Mouse (Mus musculus) limb, embryonic 10.5 days (tissue): ENCODE results near the gene Bmp7. TPM values are rescaled to one million over a fixed set of nuclear protein-coding genes. Genes with fewer than 3 reads are reported as not detected.

ENCODE experiments used
- DNase-seq: peaks from one replicate; pipeline ENCODE4 v3.0.0-alpha.2; 2017; ENCODE audit warnings: low spot score
- H3K27ac ChIP-seq: fragments of 300-500 bp; sonication (generic); 2 replicates; pipeline ENCODE4 v1.5.1; 2016; ENCODE audit warnings: mild to moderate bottlenecking
- H3K27me3 ChIP-seq: fragments of 300-500 bp; sonication (generic); 2 replicates; pipeline ENCODE4 v1.6.1; 2016; ENCODE audit warnings: low read depth, mild to moderate bottlenecking; ENCODE audit not compliant: poor library complexity, severe bottlenecking
- H3K36me3 ChIP-seq: fragments of 300-500 bp; sonication (generic); 2 replicates; pipeline ENCODE4 v1.6.1; 2016; ENCODE audit warnings: mild to moderate bottlenecking, moderate library complexity
- H3K4me1 ChIP-seq: fragments of 300-500 bp; sonication (generic); 2 replicates; pipeline ENCODE4 v1.6.1; 2016
- H3K4me3 ChIP-seq: fragments of 300-500 bp; sonication (generic); 2 replicates; pipeline ENCODE4 v1.5.1; 2016; ENCODE audit warnings: mild to moderate bottlenecking, moderate library complexity
- H3K9me3 ChIP-seq: fragments of 300-500 bp; sonication (generic); replicated peaks from 2 replicates; pipeline ENCODE4 v1.6.1; 2016; ENCODE audit warnings: mild to moderate bottlenecking
- WGBS: fragments of 180-500 bp; shearing (Covaris S2); methylation state at CpG from one replicate; pipeline ENCODE4 v1.1.7; 2016; 5-methylcytosine and 5-hydroxymethylcytosine counted together
- polyA plus RNA-seq: library from polyadenylated mRNA; unstranded; fragments of >200 nt; fragmentation: Nextera tagmentation; extraction: Ambion mirVana; gene quantifications from 2 replicates; pipeline ENCODE4 v1.2.1, GENCODE M21; 2016

The Bmp7 gene
- polyA plus RNA-seq, 1 experiment from 2014 or later: 31.3 TPM

DNA sequence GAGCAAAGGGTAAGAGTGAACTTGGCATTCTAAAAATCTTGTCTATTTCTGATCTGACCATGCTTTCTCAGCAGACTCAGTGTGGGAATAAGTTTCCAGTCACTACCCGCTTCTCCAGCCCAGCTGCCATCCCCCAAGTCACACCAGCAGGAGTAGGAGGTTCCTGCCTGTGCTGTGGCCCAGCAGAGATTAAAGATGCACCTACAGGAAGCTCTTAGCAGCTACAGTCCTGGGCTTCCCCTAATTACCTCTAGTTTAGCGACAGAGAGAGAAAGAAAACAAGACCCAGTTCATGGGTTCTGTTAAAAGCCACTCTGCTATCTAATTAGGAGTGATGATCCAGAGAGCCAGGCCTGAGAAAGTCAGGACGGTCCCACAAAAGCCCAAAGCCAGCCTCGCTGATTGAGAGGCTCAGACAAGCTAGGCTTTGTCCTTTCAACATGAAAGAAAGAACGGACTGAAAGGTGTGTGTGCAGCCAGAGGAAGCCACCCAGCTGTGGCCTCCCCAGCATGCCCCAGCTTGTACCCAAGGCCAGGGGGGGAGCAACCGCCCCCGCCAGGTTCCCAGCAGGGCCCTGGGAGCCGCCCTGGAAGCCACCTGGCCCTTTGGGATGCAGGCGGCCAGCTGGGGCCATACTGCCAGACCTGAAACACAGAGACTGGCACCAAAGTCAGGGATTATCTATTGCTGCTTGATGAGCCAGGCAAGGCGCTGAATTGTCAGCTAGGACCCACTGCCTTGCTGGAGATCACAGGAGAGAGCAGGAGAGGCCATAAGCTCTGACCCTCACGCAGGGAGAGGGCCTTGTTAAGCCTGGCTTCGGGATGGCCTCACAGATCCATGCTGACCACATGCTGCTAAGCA lies 2.6 kb downstream of the Bmp7 start:
- Histone ChIP-seq H3K27ac (peak overlapping the region; percentile 91), H3K9me3 (no peaks in the 10 kb centered on the region), H3K36me3 (no peaks in the 10 kb centered on the region), H3K4me1 (peaks cover 96% of the 10 kb centered on the region), H3K4me3 (peak overlapping the region; percentile 72), H3K27me3 (peaks cover 51% of the 10 kb centered on the region)
- DNase-seq: peak; percentile 57
- whole genome bisulfite sequencing: 5% methylated on average over 12 of the region's 12 CpGs

DNA sequence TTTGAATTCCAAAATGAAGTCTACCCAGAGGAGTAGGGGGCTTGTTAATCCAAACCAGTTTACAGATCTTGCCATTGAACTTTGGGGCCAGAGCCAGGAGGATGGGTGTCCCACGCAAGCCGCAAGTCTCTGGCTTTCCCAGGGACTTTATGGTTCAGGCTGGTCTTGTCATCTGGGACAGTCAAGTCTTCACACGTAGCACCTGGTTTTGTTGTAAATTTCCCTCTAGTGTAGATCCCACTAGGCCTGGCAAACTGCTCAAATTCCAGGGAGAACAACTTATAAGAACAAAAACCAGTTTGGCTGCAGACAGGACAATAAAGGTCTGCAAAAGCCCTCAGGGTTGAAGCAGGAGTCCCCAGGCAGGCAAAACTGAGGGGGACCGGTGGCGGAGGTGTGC lies 3.3 kb downstream of the Bmp7 start:
- Histone ChIP-seq H3K4me3 (peak overlapping the region; percentile 72), H3K4me1 (peaks cover 98% of the 10 kb centered on the region), H3K36me3 (no peaks in the 10 kb centered on the region), H3K9me3 (no peaks in the 10 kb centered on the region), H3K27ac (peak overlapping the region; percentile 91), H3K27me3 (peaks cover 44% of the 10 kb centered on the region)
- no peak for DNase-seq
- WGBS: 13% methylated on average over 5 of the region's 5 CpGs

DNA sequence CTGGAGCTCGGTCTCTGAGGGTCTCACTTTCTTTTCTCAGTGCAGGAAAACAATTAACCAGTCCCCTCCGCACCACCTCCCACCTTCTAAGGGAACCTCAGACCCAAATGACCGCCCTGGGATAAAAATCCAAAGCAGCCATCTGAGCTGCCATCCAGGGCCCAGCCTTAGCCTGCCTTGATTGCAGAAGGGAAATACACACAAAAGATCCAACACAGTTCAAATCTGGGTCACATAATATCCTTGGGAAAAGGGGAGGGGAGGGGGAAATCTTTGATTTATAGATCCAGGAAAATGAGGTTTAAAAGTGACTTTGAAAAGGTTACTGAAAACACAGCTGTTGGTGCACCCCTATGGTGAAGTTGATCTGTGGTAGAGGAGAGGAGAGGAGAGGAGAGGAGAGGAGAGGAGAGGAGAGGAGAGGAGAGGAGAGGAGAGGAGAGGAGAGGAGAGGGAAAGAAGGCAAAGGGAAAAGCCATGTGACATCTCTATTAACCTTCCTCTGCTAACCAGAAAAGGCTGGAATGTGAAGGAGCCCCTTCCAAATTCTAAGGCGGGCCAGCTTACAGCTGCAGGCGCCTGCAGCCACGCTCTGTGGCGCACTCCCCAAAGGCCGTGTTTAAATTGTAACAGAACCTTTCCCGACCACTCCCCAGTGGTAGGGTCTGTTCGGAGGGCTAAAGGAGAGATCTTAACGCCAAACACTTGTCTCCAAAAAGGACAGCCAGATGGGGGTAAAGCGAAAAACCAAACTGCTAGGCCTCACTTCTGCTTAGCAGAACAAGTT lies 4.2 kb downstream of the Bmp7 start:
- peak overlapping the region; percentile 72 for H3K4me3 ChIP-seq
- no peaks in the 10 kb centered on the region for H3K36me3 ChIP-seq
- 5% methylated on average over 12 of the region's 12 CpGs for WGBS
- H3K4me1 ChIP-seq: peaks cover 98% of the 10 kb centered on the region
- no peaks in the 10 kb centered on the region for H3K9me3 ChIP-seq
- peak overlapping the region; percentile 91 for H3K27ac ChIP-seq
- peaks cover 35% of the 10 kb centered on the region for H3K27me3 ChIP-seq
- DNase-seq: no peak

DNA sequence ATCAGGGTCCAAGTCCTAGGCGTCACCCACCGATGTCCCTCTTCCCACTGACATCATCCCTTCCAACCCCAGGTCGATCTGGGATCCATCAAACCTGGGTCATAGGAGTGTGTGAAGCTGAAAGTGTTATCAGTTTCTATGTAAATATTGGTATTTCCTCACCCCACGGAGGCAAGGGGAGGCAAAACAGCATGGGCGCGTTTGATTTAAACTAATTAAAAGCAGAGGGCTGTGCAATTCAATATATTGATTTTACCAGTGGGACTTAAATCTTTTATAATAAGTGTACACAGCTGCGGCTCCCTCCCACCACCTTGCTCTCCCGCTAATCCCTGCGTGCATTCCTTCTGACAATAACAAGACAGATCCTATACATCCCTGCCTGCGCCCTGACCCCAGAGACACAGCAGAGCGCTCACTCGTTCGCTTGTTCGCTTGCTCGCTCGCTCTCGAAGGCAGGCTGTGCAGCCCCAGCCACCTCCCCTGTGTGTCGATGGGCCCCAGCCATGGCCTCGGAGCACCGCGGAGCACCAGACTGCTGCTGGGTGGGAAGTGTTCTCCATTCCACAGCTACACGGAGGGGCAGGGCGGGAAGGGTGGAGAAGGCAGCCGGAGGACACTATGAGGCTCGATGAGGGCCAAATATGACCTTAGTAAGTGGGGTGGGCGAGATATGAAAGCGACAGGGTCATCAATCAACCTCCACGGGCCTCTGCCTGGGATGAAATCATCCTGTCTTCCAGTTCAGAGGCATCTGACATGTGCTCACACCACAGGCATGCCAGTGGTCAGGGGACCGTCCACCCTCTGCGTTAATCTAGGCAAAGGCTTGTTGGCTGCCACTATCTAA lies 5.0 kb downstream of the Bmp7 start:
- 1% methylated on average over 30 of the region's 30 CpGs for WGBS
- Histone ChIP-seq H3K27ac (peak overlapping the region; percentile 91), H3K27me3 (peaks cover 33% of the 10 kb centered on the region), H3K9me3 (no peaks in the 10 kb centered on the region), H3K36me3 (no peaks in the 10 kb centered on the region), H3K4me1 (peaks cover 99% of the 10 kb centered on the region), H3K4me3 (peak overlapping the region; percentile 72)
- DNase-seq: peak; percentile 68

DNA sequence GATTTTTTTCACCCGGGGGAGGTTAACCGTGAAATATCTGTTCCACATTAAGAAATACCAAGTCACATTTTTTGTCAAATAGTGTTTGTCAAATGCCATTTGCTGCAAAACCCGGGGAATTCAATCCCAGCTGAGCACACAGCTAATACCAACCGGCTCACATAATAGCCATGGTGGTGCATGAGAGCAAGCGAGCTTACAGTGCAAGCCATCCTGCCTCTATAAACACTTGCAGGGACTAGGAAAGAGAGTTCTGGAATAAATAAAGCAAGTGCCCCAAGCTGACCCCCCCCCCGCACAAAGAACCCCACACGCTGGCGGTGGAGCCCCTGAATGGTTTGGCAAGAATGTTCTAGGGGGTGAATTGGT lies 5.7 kb downstream of the Bmp7 start:
- 2% methylated on average over 8 of the region's 8 CpGs for WGBS
- Histone ChIP-seq H3K27ac (peak overlapping the region; percentile 91), H3K4me3 (peak overlapping the region; percentile 72), H3K36me3 (no peaks in the 10 kb centered on the region), H3K9me3 (no peaks in the 10 kb centered on the region), H3K27me3 (peaks cover 29% of the 10 kb centered on the region), H3K4me1 (peaks cover 99% of the 10 kb centered on the region)
- DNase-seq: no peak

DNA sequence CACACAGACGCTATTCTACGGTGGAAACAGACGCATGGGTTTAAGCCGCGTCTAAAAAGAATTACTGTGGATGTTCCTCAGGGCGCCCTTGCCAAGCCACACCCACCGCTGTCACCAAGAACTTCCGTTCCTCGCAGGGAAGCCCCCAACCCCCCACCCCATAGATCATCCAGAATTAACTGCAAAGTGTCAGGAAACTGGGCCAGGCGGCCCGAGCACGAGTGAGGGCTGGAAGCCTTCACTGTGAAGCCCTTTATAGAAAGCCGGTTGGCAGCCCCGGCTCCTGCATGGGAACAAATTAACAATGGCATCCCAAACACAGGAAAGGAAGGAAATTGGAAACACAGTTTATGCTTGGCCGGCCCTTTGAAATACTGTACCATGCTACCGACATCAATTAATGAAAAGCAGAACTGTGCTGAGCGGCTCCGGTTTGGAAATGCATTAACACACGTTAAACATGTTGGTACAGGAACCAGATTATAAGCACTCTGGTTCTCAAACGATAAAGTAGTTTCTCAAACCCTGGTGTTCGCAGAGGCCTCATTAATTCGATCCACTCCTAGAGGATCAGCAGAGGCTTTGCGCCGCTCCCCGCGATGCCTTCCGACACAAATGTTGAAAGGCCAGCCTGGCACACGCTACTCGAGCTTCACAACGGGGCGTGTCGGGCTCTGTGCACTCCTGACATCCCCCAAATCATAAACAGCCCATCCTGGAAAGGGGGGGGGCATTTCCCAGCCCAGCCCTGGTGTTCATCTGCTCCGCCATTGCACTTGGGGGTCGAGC lies 6.3 kb downstream of the Bmp7 start:
- peaks cover 23% of the 10 kb centered on the region for H3K27me3 ChIP-seq
- no peaks in the 10 kb centered on the region for H3K9me3 ChIP-seq
- H3K4me3 ChIP-seq: peak overlapping the region; percentile 72
- H3K4me1 ChIP-seq: peaks cover 100% of the 10 kb centered on the region
- H3K36me3 ChIP-seq: no peaks in the 10 kb centered on the region
- peak overlapping the region; percentile 91 for H3K27ac ChIP-seq
- peak; percentile 86 for DNase-seq
- under 1% methylated on average over 34 of the region's 34 CpGs for WGBS

DNA sequence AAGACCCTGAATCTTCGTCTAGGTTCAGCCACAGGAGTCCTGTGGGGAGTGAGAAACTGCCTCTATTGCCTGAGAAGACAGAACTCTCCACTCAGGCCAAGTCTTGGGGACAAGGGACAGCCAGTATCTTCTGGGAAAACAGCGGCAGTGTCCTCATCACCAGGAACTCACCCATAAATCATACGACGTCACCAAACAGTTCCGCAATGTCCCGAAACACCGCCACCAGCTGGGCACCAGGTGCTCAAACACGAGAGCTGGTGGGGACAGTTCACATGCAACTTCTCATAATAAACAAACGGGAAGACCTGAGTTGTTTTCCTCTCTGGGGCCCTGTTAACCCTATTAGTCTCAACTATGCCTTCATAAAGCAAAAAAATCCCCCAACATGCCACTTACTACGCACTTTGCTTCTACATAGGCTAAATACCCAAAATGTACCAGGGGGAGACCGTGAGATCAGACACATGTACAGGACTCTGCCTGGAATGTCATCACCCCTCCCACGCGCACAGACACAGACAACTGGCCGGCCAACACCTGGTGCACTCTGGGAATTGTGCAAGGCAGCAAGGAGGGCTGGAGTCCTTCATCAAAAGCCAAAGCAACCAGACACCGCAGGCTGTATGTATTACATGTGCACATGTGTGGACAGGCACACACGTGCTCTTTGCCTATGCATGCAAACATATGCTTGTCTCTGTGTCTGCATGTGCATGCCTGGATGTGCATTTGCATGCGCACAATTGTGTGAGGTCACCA lies 8.8 kb downstream of the Bmp7 start:
- Histone ChIP-seq H3K27me3 (peaks cover 6% of the 10 kb centered on the region; the same call in 1 of the 2 replicates), H3K36me3 (peaks cover 10% of the 10 kb centered on the region), H3K9me3 (0 out of 2 replicates have a peak, but pooled peaks cover 1% of the 10 kb centered on the region), H3K4me3 (no peak overlapping the region), H3K4me1 (peaks cover 100% of the 10 kb centered on the region), H3K27ac (peak overlapping the region; percentile 72)
- no peak for DNase-seq
- WGBS: 64% methylated on average over 17 of the region's 17 CpGs

DNA sequence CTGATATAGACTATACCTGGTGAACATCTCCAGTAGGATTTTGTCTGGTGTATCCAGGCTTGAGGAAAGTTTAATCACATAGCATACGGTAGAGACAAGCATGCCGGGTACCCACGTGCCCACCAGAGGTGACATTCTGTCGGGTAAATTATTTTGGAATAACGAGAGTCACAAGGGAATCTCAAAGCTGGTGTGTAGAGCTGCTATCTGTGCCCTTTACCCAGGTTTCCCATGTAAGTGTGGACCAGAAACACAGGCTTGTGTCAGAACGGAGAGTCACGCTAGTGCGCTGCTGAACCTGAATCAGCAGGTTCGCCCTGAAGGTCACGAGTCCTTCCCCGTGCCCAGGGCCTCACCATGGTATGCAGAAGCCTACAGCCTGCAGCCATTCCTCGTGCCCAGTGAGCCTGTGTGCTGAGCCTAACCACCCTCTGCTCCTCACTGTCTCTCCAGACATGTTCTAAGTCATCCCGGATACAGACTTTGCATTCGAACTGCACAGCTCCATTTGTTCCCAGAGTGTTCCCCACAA lies 10.2 kb downstream of the Bmp7 start:
- Histone ChIP-seq H3K9me3 (0 out of 2 replicates have a peak, but pooled peaks cover 2% of the 10 kb centered on the region), H3K4me1 (peaks cover 100% of the 10 kb centered on the region), H3K27me3 (no peaks in the 10 kb centered on the region), H3K36me3 (peaks cover 17% of the 10 kb centered on the region), H3K4me3 (no peak overlapping the region), H3K27ac (peak overlapping the region; percentile 72)
- 85% methylated on average over 14 of the region's 14 CpGs for WGBS
- DNase-seq: no peak

DNA sequence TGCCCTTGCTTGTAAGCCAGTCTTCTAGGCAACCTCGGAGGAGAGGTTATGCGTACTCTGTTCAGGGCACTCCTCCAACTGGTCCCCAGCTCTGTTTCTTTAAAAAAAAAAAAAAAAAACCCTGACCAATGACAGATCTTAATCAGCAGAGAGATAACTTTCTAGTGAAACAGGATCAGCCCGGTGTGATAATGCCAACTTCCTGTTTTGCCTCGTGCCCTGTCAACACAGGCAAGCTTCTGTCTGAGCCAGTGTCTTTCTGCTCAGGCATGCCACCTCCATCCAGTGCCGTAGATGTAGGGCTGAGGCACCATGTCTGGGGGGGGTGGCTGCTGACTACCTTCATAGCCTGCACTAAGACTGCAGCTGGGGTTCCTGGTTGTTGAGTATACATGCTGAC lies 12.5 kb downstream of the Bmp7 start:
- WGBS: 72% methylated on average over 5 of the region's 5 CpGs
- Histone ChIP-seq H3K4me1 (peaks cover 98% of the 10 kb centered on the region), H3K27ac (peak overlapping the region; percentile 72), H3K36me3 (peaks cover 23% of the 10 kb centered on the region), H3K9me3 (0 out of 2 replicates have a peak, but pooled peaks cover 2% of the 10 kb centered on the region), H3K4me3 (no peak overlapping the region), H3K27me3 (no peaks in the 10 kb centered on the region)
- no peak for DNase-seq

DNA sequence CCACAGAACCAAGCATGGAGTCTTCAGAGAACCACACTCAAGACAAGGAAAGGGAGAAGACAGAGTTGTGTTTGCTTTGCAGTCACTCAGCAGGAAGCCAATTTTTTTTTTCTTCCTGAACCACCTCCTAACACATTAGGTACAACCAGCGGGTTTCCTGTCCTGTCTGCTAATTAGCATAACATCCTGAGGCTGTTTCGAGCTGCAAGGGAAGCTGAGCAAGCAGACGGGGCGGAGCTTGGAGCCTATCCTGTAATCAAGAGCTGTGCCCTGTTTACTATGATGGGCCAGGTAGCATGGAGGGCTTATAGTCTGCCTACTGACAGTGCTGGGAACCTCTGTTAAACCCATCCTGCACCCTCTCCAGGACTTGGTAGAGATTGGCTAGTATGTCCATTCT lies 13.8 kb downstream of the Bmp7 start:
- Histone ChIP-seq H3K27me3 (no peaks in the 10 kb centered on the region), H3K4me1 (peaks cover 98% of the 10 kb centered on the region)

DNA sequence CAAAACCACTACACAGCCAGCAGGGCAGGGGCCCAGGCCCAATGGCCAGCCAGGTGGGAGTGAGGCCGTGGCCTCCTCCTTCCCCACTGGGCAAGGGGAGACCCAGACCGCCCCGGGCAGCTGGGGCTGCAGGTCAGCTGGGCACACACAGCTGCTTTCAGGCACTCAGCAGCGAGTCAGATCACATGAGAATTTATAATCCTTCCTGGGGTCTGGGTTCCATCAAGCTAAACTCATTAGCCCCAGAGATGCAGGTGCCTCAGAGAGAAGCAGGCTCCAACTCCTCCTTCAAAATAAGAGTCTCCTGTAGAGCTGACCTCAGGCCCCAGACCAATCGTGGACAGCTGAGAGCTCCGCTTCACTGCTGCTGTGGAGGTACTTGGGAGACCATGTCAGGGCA lies 15.2 kb downstream of the Bmp7 start:
- 0 out of 2 replicates have a peak overlapping the region, but pooled peaks have one; percentile 11 for H3K4me3 ChIP-seq
- H3K36me3 ChIP-seq: peaks cover 26% of the 10 kb centered on the region
- 0 out of 2 replicates have a peak, but pooled peaks cover 2% of the 10 kb centered on the region for H3K9me3 ChIP-seq
- peak; percentile 87 for DNase-seq
- 8% methylated on average over 6 of the region's 6 CpGs for WGBS
- H3K27me3 ChIP-seq: no peaks in the 10 kb centered on the region
- H3K4me1 ChIP-seq: peaks cover 84% of the 10 kb centered on the region
- peak overlapping the region; percentile 78 for H3K27ac ChIP-seq

More for the DNA sequence above, 13.8 kb downstream of the Bmp7 start:
- H3K27ac ChIP-seq: no peak overlapping the region
- no peak overlapping the region for H3K4me3 ChIP-seq
- no peak for DNase-seq
- H3K36me3 ChIP-seq: peaks cover 23% of the 10 kb centered on the region
- H3K9me3 ChIP-seq: 0 out of 2 replicates have a peak, but pooled peaks cover 2% of the 10 kb centered on the region
- WGBS: 80% methylated on average over 4 of the region's 4 CpGs
